Mouse (Mus musculus): Measurements from ENCODE around the gene Aff1. TPM values are rescaled to one million over a fixed set of nuclear protein-coding genes. Genes with fewer than 3 reads are reported as not detected.

The Aff1 gene
- polyA plus RNA-seq, 1 experiment = 16.8 TPM

- peaks cover 4% of the 10 kb centered on the region; the same call in 1 of the 2 replicates for H3K4me1 ChIP-seq (ENCODE audit: control insufficient read depth, insufficient read depth, low read length)
- no peak overlapping the region for H3K4me3 ChIP-seq (ENCODE audit: insufficient read depth, low read depth, low read length)
- no peak overlapping the region for H3K27ac ChIP-seq (ENCODE audit: insufficient read depth, low read depth, low read length)
- peaks cover 2% of the 10 kb centered on the region; the same call in 1 of the 2 replicates for H3K36me3 ChIP-seq (ENCODE audit: control insufficient read depth, insufficient read depth, low read length)
- DNase-seq = no peak
- no peaks in the 10 kb centered on the region for H3K27me3 ChIP-seq (replicated peaks; ENCODE audit: control insufficient read depth, insufficient read depth, low read length)
- TF ChIP-seq POLR2A (IDR thresholded peaks at IDR 0.05; ENCODE audit: low read depth, low read length) (no peak), CTCF (conservative IDR thresholded peaks at IDR 0.05; ENCODE audit: insufficient read depth, insufficient read length, low read depth, low read length) (no peak)
- WGBS = 85% methylated on average over 14 of the region's 14 CpGs
These were observed 163.5 kb downstream of the Aff1 start for GRCm38 (mm10) chr5:103855483-103856211.

- TF ChIP-seq CTCF (conservative IDR thresholded peaks at IDR 0.05; ENCODE audit: insufficient read depth, insufficient read length, low read depth, low read length) (0 out of 2 replicates have a peak, but pooled peaks have one; percentile 2), POLR2A (IDR thresholded peaks at IDR 0.05; ENCODE audit: low read depth, low read length) (no peak)
- 44% methylated on average over 5 of the region's 5 CpGs for WGBS
- DNase-seq = peak; percentile 69
These were observed 164.3 kb downstream of the Aff1 start for GRCm38 (mm10) chr5:103856286-103857009.

DNA sequence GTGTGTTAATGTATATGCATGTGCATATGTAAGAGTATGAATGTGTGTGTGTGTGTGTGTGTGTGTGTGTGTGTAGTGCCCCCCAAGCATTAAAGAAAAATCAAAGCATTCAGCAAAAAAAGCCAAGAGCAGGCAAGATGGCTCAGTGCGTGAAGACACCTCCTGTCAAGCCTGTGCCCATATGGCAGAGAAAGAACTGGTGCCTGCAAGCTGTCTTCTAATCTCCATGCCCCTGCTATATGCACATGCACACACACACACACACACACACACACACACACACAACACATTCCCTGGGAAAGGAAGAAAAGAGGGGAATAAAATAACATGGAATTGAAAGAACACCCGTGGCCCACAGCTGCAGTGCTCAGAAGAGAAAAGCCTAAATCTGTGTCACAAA lies 165.0 kb downstream of the Aff1 start:
- Histone ChIP-seq H3K36me3 (ENCODE audit: control insufficient read depth, insufficient read depth, low read length) (no peaks in the 10 kb centered on the region), H3K4me3 (ENCODE audit: insufficient read depth, low read depth, low read length) (no peak overlapping the region), H3K4me1 (ENCODE audit: control insufficient read depth, insufficient read depth, low read length) (peaks cover 4% of the 10 kb centered on the region; the same call in 1 of the 2 replicates), H3K27me3 (replicated peaks; ENCODE audit: control insufficient read depth, insufficient read depth, low read length) (no peaks in the 10 kb centered on the region), H3K27ac (ENCODE audit: insufficient read depth, low read depth, low read length) (no peak overlapping the region)
- 69% methylated on average over 2 of the region's 2 CpGs for WGBS
- no peak for DNase-seq
- no peak for TF ChIP-seq POLR2A (IDR thresholded peaks at IDR 0.05; ENCODE audit: low read depth, low read length)
- no peak for TF ChIP-seq CTCF (conservative IDR thresholded peaks at IDR 0.05; ENCODE audit: insufficient read depth, insufficient read length, low read depth, low read length)

More at GRCm38 (mm10) chr5:103856286-103857009, 164.3 kb downstream of the Aff1 start:
- peaks cover 4% of the 10 kb centered on the region; the same call in 1 of the 2 replicates for H3K4me1 ChIP-seq (ENCODE audit: control insufficient read depth, insufficient read depth, low read length)
- no peak overlapping the region for H3K4me3 ChIP-seq (ENCODE audit: insufficient read depth, low read depth, low read length)
- H3K27ac ChIP-seq (ENCODE audit: insufficient read depth, low read depth, low read length) = no peak overlapping the region
- H3K27me3 ChIP-seq (replicated peaks; ENCODE audit: control insufficient read depth, insufficient read depth, low read length) = no peaks in the 10 kb centered on the region
- no peaks in the 10 kb centered on the region for H3K36me3 ChIP-seq (ENCODE audit: control insufficient read depth, insufficient read depth, low read length)

- TF ChIP-seq POLR2A (IDR thresholded peaks at IDR 0.05; ENCODE audit: low read depth, low read length) (no peak), CTCF (conservative IDR thresholded peaks at IDR 0.05; ENCODE audit: insufficient read depth, insufficient read length, low read depth, low read length) (no peak)
- DNase-seq = no peak
- WGBS = 90% methylated on average over 11 of the region's 11 CpGs
- Histone ChIP-seq H3K27ac (ENCODE audit: insufficient read depth, low read depth, low read length) (no peak overlapping the region), H3K4me3 (ENCODE audit: insufficient read depth, low read depth, low read length) (no peak overlapping the region), H3K4me1 (ENCODE audit: control insufficient read depth, insufficient read depth, low read length) (peaks cover 4% of the 10 kb centered on the region; the same call in 1 of the 2 replicates), H3K27me3 (replicated peaks; ENCODE audit: control insufficient read depth, insufficient read depth, low read length) (no peaks in the 10 kb centered on the region), H3K36me3 (ENCODE audit: control insufficient read depth, insufficient read depth, low read length) (peaks cover 1% of the 10 kb centered on the region; the same call in 1 of the 2 replicates)
These were observed 168.4 kb downstream of the Aff1 start for GRCm38 (mm10) chr5:103860622-103861021.

- TF ChIP-seq CTCF (conservative IDR thresholded peaks at IDR 0.05; ENCODE audit: insufficient read depth, insufficient read length, low read depth, low read length) (no peak), POLR2A (IDR thresholded peaks at IDR 0.05; ENCODE audit: low read depth, low read length) (no peak)
- Histone ChIP-seq H3K27ac (ENCODE audit: insufficient read depth, low read depth, low read length) (no peak overlapping the region), H3K4me3 (ENCODE audit: insufficient read depth, low read depth, low read length) (no peak overlapping the region), H3K4me1 (ENCODE audit: control insufficient read depth, insufficient read depth, low read length) (no peaks in the 10 kb centered on the region), H3K36me3 (ENCODE audit: control insufficient read depth, insufficient read depth, low read length) (peaks cover 4% of the 10 kb centered on the region; the same call in 1 of the 2 replicates), H3K27me3 (replicated peaks; ENCODE audit: control insufficient read depth, insufficient read depth, low read length) (no peaks in the 10 kb centered on the region)
- 83% methylated on average over 4 of the region's 4 CpGs for WGBS
- no peak for DNase-seq
These were observed 171.6 kb downstream of the Aff1 start for GRCm38 (mm10) chr5:103863759-103864158.

- Histone ChIP-seq H3K36me3 (ENCODE audit: control insufficient read depth, insufficient read depth, low read length) (no peaks in the 10 kb centered on the region), H3K4me3 (ENCODE audit: insufficient read depth, low read depth, low read length) (no peak overlapping the region), H3K27ac (ENCODE audit: insufficient read depth, low read depth, low read length) (no peak overlapping the region), H3K27me3 (replicated peaks; ENCODE audit: control insufficient read depth, insufficient read depth, low read length) (no peaks in the 10 kb centered on the region), H3K4me1 (ENCODE audit: control insufficient read depth, insufficient read depth, low read length) (peaks cover 3% of the 10 kb centered on the region; the same call in 1 of the 2 replicates)
- 73% methylated on average over 15 of the region's 15 CpGs for WGBS
- DNase-seq = no peak
- no peak for TF ChIP-seq CTCF (conservative IDR thresholded peaks at IDR 0.05; ENCODE audit: insufficient read depth, insufficient read length, low read depth, low read length)
- TF ChIP-seq POLR2A (IDR thresholded peaks at IDR 0.05; ENCODE audit: low read depth, low read length) = no peak
These were observed 197.6 kb downstream of the Aff1 start for GRCm38 (mm10) chr5:103889766-103890165.

- DNase-seq = no peak
- Histone ChIP-seq H3K36me3 (ENCODE audit: control insufficient read depth, insufficient read depth, low read length) (no peaks in the 10 kb centered on the region), H3K27ac (ENCODE audit: insufficient read depth, low read depth, low read length) (no peak overlapping the region), H3K4me3 (ENCODE audit: insufficient read depth, low read depth, low read length) (no peak overlapping the region), H3K27me3 (replicated peaks; ENCODE audit: control insufficient read depth, insufficient read depth, low read length) (no peaks in the 10 kb centered on the region), H3K4me1 (ENCODE audit: control insufficient read depth, insufficient read depth, low read length) (no peaks in the 10 kb centered on the region)
- WGBS = 34% methylated on average over 1 of the region's 1 CpGs
- TF ChIP-seq CTCF (conservative IDR thresholded peaks at IDR 0.05; ENCODE audit: insufficient read depth, insufficient read length, low read depth, low read length) (no peak), POLR2A (IDR thresholded peaks at IDR 0.05; ENCODE audit: low read depth, low read length) (no peak)
These were observed 206.1 kb downstream of the Aff1 start for GRCm38 (mm10) chr5:103898310-103898709.

Other genes with a start within 250 kb of the Aff1 start
- 0.80 and 0.88 TPM in 2 replicates for gene Slc10a6, start 63.0 kb upstream of the Aff1 start, polyA plus RNA-seq (2012; rRNA removed)
- gene 1700016H13Rik, start 36.4 kb upstream of the Aff1 start, polyA plus RNA-seq (2012; rRNA removed) = 0.15 TPM in 1 of 2 replicates, not detected in the other
- gene Klhl8, start 218.9 kb downstream of the Aff1 start, polyA plus RNA-seq (2012; rRNA removed) = 5.6 and 6.1 TPM in 2 replicates

All from kidney, adult 2 months (tissue).